Mouse (Mus musculus) urinary bladder, postnatal 14 days (tissue): ENCODE results near the gene Dpf1.
A peak's percentile ranks its signal among the peaks of the same experiment; 100 is the strongest.

Source experiments
- DNase-seq: peaks from one replicate; pipeline ENCODE4 v3.0.0; 2021; ENCODE audit warnings: low spot score

The Dpf1 gene

DNA sequence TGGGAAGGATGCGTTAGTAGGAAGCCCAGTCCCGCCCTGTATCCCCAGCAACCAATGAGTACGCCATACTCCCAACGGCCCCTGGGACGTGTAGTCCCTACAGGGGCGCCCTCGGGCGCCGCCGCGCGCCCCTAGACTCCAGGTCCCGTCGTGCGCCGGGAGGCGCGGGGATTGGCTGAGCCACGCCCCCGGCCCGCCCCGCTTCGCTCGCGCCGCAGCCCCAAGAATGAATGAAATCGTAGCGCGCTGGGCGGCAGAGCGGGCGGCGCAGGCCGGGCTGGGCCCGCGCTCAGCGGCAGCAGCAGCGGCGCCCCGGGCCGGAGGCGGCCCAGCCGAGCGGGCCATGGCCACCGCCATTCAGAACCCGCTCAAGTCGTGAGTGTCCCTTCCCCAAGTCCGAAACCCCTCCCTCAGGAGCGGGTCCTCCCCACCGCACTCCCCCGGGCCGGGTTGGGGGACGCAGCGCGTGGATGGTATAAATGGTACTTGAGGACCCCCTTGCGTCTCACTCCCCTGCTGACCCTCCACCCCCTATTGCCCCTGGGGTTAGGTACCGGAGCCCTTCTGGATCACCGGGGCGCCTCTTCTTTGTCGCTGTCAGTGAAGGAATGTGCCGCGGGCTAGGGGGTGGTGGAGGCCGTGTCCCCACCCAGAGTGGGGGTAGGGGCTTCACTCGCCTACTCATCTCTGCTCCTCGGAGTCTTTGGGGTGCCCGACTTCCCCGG lies at the start of gene Dpf1:
Dpf1 (plus strand) TSS at position 214 of the 725 bp plus-strand sequence.
- DNase-seq = peak; percentile 75

DNA sequence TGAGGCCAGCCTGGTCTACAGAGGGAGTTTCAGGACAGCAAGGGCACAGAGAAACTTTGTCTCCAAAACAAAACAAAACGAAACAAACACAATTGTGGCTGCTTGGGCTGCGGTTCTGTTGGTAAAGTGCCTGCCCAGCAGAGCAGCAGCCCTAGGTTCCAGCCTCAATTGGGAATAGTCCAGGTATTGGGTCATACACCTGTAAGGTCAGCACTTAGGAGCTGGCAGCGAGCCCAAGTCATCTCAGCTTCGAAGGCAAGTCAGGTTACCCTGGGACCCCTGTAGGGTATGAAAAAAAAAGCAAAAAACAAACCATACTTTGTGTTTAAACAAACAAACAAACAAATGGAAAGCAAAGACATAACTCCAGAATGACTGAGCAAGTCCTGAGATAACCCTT lies 47.9 kb upstream of the Dpf1 start:
- DNase-seq = no peak

DNA sequence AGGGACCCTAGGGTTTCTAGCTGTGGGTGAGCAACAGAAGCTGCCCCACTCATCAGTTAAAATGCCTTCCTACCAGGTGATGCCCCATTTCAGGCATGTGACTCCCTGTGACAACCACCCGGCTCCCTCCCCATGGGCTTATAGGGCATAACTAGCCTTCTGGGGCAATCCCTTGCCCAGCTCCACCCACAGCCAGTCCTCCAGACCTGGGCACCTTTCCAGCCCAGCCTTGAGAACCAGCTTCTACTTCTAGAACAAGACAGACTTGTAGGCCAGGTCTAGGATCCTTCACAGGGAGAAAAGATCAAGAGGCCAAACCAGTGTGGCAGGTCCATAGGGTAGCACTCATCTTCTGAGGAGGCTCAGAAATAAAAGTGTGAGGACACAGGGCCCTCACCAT lies 46.4 kb upstream of the Dpf1 start:
- peak; percentile 78 for DNase-seq

DNA sequence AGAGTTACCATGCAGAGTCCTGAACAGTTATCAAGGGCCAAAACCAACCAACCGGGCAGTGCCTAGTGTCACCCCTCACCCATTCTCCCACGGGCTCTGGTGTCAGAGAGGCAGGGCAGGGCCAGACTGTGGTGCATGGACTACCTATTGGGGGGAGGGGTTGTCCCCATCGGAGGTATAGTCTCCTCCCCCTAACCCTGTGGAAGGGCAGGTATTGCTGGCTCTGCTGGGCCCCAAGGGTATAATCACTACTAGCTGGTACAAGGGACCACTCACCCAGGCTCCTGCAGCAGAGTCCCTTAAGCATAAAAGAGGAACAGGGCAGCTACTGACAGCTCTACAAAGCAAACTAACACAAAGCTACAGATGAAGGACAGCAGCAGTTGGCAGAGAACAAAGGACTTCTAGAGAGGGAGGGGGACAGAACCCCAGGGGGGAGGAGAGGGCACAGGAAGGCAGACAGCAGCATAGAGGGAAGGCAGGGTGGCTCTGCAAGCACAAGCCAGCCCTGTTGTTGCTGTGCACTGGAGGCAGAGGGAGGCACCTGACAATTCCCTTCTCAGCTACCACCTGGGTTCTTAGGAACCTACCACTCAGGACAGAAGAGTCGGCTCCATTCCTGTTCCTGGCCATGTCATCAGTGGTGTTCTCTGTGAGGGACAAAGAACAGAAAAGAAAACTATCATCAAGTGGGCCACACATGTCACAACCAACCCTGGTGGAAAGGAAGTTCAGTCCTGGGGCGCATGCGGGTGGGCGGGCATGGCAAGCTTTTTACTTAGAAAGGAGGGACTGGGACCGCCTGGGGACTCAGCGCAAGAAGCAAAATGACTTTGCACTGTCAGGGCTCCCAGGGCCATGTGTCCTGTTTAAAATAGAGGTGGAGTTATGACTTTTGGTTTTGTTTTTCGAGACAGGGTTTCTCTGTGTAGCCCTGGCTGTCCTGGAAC lies 43.7 kb upstream of the Dpf1 start:
- no peak for DNase-seq

DNA sequence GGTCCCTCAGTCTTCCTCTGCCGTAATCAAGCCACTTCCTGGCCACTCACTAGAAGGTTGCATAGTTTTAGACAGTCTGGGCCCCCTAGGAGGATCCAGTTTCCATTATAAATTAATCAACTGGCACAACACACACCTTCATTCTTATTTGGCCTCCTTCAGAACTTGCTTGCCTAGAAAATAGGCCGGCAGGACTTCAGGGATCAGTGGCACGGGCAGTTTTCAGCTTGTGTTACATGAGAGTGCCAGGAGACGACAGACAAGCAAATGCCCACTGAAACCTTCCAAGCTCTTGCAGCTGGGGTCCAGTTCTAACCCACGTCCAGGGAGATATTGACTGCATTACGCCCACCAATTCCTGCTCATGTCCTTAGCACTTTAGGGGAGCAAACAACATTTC lies 41.6 kb upstream of the Dpf1 start:
- DNase-seq = no peak

DNA sequence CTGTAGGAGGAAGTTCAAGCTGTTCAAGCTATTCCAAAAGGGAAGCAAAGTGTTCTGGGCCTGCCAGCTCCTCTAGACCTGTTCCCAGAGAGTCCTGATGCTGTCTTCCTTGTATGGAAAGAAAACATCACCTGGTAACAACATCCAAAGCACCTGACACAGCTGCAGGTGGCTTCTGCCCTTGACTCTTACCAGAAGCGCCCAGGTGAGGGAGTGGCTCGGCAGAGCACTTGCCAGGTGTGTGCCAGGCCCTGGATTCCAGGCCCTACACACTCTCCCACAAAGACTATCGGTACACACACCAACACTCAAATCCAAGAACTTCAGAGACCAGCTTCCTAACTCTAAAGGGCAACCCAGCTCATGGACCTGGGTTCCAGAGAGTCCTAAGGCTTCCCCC lies 39.9 kb upstream of the Dpf1 start:
- DNase-seq = no peak

DNA sequence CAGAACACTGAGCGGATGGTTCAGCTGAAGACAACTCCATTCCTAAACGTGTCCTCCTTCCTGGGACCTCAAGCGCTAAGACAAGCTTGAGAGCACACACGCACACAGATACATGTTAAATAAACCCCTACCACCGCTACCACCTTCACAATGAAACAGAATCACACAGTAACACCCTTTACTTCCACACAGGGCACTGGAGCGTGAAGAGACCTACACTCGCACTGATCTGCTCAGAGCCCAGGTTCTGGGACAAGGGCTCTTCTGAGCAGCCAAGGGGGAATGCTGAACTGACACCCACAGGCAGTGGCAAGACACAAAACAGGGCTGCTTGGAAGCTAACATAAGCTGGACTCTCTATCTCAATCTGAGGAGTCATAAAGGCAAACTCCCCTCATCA lies 38.1 kb upstream of the Dpf1 start:
- no peak for DNase-seq

DNA sequence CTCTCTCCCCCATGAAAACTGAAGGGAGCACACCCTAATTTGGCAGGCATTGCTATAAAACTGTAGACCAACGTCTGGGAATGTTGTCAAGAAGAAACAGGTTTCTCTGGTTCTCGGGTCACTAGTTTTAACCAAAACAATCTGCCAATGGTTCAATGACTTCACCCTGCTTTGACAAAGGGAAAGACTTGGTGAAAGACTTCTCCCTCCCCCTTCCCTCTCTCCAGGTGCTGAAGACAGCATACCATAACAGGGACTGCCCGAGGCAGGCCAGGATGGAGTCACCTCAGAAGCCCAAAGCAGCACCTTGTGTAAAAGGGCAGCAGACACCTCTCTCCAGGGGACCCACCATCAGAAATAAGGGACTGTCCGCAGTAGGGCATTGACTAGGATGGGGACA lies 36.8 kb upstream of the Dpf1 start:
- no peak for DNase-seq

DNA sequence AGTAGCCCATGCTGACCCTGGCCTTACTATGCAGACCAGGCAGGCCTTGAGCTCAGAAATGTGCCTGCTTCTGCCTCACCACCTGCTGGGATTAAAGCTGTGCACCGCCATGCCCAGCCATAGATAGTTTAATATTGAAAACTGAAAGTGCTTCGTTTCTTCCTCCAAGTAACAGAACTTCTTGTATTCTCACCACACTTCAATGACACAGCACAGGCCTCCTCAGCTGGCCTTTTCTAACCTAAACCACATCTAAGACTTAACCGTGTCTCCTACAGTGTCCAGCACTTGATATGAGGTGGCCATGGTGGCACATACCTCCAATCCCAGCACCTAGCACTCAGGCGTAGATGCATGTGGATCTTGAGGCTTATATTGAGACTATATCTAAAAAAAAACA lies 33.3 kb upstream of the Dpf1 start:
- DNase-seq = no peak

DNA sequence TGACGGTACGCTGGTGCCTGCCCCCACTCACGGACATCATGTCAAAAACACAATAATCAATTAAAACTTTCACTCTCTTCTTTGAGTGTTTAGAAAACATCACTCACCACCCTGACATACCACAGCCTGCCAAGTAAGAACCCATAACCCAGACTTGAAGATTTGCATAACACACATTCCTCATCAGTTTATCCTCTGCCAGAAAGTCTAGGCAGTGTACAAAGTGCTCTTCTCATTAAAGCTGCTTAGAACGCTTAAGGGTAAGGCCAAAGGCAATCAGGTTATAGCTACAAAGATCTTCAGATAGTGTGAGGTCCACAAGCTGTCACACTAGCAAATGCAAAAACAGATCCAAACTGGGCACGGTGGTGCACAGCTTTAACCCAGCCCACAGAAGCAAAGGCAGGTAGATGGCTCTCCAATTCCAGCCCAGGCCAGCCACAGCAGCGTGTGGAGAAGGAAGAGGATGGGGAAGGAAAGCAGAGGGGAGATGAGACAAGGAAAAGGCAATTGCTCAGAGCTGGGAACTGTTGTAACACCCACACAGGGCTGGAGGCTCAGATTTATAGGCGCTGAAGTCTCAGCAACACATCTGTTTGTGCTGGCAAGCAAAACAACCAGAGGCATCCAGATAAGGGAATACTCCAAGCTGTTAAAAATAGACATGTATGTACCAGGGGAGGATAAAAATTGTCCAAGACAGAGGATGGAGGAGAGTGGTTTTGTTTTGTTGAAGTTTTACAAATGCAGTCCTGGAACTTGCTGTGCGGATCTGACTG lies 31.9 kb upstream of the Dpf1 start:
- DNase-seq = no peak

DNA sequence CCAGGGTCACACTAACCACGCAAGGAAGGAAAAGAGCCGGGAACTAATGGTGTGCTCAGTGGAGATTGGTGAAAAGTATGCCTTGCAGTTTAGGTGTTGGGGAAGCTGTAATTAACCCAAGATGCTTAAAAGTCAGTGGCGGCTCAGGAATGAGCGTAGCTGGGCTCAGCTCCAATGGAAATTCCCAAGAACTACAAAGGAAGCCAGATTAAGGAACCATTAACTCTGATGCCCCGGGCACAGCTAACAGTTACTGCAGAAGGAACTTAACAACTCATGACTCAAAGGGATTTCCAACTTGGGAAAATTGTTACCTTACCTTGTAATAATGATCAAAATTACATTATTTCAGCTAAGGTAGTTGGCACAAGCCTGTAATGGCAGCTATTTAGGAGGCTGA lies 27.0 kb upstream of the Dpf1 start:
- no peak for DNase-seq

DNA sequence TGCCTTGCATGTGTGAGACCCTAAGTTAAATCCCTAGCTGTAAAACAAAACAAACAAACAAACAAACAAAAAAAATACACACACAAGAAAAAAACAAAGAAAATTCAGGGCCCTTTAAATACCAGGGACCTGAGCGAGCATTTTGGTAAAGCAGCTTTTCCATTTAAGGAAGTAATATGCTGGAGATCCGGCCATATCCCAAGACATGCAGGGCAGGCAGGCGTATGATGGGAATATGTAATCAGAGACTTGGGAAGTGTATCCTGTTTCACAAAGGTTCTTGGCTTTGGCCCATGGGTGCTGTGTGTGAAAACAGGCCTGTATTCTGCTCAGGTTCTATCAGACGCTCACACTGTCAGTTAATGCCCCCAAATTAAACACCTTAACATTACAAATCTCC lies 26.2 kb upstream of the Dpf1 start:
- DNase-seq = no peak

DNA sequence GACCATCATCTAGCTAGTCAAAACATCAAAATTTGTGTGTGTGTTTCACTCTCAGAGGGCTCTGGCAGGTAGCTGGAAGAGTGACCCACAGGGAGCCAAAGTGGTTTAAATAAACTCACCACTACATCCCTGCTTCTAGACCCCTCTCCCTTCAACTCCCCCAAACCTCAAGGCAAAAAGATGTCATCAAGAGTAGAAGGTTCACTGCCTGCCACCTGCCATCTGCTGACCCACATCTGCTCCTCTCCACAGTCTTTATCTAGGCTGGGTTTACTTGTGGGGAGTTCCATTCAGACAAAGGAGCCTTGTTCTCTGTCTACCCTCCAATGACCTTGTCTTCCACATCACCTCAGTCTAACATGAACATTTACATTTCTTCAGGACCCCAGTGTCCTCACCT lies 24.5 kb upstream of the Dpf1 start:
- no peak for DNase-seq

DNA sequence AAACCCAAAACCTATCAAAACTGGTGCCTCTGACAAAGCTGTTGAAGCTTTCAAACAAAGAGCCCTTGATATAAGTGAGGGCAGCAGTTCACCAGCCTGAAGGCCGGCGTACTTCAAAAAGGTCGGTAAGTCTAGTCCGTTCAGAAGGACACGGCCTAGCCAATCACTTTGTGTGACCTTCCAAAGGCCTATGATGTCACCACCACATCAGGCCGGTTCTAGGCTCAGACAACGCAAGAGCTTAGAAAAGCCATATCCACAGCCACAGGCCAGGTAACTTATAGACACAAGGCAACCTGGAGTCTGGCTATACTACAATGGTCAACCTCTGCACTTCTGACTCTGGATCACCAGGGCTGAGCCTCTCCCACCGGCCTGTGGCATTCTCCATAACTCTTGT lies 23.8 kb upstream of the Dpf1 start:
- DNase-seq = no peak

DNA sequence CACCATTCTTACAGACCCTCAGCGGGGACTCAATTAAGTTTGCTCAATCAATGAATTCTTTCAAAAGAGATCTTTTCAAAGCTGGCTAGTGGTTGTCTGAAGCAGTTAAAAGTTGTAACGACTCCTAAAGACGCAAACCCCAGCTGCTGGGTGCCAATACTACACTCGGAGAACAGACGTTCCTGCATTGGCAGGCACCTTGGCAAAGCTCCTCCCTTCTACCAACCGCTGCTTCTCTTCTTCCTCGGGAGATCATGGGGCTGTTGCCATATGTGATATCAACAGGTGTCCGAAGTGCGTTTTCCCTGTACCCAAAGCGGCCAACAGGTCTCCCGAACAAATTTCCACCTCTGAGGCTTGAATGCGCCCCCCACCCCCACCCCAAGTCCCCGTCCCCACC lies 22.9 kb upstream of the Dpf1 start:
- DNase-seq = no peak

DNA sequence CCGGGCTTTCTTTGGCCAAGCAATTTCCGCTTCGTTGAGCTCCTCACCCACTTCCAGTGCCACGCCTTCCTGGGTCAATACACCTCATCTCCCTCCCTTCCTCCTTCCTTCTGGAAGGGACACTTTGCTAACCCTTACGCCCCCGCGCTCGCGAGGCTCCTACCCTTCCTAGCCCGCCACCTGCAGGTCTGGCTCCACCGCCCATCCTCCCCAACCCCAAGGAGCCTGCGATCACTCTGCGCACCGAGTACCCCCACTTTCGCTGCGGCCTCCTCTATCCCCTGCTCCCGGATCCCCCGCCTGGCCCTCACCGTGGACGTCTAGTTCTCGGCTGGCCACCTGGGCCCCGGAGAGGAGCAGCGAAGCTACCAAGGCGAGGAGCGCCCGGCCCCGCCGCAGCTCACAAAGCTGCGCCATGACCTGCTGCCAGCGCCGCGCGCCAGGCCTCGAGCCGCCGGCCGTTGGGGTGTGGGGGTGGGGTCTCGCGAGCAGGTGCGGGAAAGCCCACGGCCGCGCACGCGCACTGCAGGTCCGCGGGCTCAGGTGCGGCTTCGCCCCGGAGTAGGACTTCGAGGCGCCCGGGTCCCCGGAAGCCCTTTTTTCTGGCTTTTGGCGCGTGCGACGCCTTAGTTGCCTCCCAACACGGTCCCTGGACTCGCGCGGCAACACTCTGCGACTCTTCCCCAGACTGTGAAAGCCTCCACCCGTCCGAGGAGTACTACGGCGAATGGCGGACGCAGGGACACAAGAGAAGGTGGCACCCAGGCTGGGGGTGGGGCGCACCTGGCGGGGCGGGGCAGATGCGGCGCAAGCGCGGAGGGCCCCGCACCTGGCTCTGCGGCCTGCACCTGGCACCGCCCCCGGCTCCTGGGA lies 22.3 kb upstream of the Dpf1 start, which contains the start of gene Spint2:
Spint2 (minus strand) TSS at position 712 of the 873 bp plus-strand sequence.
- peak; percentile 93 for DNase-seq

DNA sequence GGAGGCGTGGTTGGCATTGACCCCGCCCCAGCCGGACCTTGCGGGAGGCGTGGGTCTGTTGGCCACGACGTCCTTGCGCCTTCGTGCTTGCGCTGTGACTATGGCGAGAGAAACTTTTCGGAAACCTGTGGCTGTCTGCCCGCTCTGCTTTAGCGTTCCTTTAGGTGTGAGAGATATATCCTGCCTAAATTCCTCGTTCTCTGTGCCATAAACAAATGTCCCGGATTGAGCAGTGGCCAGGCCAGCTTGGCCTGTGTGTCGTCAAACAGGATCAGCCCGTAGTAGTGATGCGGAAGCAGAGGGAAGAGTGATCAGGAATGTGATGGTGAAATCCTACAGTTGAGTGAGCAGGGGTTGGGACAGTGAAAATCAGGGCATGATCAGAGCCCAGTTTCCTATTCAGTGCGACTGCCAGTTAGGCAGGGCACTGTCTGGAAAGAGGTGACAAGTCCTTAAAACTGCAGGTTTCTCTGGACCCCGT lies 21.6 kb upstream of the Dpf1 start:
- DNase-seq = no peak

DNA sequence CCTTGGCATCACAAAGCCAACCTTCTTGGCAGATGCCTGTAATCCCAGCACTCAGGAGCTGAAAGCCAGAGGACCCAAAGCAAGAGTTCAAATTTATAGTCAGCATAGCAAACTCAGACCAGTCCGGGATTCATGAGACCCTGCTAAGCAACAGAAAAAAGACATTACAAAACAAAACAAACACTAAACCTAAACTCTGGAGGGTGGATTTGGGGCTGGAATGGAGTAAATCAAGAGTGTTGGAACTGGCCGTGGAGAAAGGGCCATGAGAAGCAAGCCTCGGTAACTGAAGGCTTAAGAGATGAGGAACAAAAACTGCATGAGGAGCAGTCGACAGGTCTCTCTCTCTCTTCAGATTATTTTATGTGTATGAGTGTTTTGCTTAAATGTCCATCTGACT lies 19.9 kb upstream of the Dpf1 start:
- DNase-seq = no peak

DNA sequence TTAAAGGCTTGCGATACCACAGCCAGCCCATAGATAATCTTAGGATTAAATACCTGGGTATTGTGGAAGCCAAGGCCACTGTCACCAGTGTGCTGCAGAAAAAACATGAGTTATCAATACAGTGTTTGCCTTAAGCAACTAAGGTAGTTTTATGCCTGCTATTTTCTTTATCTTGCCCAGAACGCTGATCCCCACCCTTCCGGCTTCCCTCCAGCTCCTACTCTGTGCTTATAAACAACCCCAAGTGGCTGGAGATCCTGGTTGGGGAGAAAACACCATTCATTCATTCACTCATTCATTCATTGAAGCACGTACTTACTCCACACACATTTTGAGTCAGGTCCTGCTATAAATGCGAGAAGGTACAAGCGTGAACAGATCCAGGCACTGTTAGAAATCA lies 19.2 kb upstream of the Dpf1 start:
- DNase-seq = no peak

DNA sequence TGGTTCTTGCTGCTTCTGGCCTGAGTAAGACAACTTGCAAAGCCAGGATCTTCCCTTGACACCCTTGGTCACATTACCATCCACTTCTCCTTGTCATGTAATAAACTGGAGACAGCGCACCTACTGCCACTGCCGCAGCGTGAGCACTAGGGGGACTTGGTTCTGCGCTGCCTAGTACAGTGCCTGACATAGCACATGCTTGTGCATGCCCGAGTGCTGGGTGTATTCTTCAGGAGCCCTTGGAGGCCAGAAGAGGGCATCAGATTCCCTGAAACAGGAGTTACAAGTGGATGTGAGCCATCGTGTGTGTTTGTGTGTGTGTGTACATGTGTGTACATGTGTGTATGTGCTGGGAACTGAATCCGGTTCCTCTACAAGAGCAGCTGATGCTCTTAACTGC lies 16.3 kb upstream of the Dpf1 start:
- no peak for DNase-seq

DNA sequence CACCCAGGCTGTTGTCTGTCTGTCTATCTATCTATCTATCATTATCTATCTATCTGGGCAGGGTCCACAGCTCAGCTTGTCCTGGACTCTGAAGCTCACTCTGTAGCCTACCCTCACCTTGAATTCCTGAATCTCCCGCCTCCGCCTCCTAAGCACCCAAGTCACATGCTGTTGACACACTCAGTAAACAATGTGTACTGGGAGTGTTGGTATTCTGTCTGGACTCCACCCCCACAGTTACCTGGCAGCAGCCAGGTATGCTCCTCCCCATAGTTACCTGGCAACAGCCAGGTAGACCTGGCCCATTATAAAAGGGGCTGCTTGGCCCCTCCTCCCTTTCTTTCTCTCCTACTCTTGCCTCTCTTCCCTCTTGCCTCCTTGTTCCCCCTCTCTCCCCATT lies 15.7 kb upstream of the Dpf1 start:
- DNase-seq = no peak
